Mouse (Mus musculus): ENCODE measurements around the gene Prkcq.

DNA sequence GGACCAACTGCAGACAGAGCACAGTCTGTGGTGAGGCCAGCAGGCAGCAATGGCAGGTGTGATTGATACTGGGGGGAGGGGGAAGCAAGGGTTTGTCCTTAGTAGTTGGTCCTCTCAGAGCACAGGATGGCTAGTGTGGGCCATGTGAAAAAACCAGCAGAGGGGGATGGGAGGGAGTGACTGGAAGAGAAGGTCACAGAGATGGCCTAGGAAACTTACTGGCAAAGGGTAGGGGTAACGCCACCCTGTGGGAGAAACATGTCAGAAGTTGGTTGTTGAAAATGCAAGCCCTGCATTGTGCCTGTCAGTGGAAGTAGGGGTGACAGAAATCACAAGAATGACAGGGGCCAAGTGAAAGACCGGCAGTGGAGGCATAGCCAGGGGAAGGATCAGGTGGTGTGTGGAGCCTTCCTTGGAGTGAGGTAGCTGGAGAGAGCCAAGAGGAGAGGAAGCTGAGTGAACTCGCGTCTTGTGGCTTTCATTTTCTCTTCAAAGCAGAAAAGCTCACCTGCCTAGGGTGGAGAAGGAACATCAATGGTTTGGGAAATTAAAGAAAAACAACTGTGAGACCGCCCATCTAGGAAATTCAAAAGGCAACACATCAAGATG lies 22.9 kb downstream of the Prkcq start:
- TF ChIP-seq CTCF (IDR thresholded peaks at IDR 0.05; ENCODE audit: low read depth, low read length) (no peak), POLR2A (IDR thresholded peaks at IDR 0.05; ENCODE audit: borderline replicate concordance, low read depth, low read length) (no peak)
